Mouse (Mus musculus) embryonic facial prominence, embryonic 13.5 days (tissue): Measurements from ENCODE around the gene Ckm. TPM values are rescaled to one million over a fixed set of nuclear protein-coding genes. Genes with fewer than 3 reads are reported as not detected.

ENCODE experiments used
- ATAC-seq: fragments of 200-750 bp; cut with Nextera tagmentation; 2 replicates; pipeline ENCODE4 v1.8.0; 2017; ENCODE audit warnings: low read depth; ENCODE audit not compliant: insufficient number of reproducible peaks, insufficient read depth, low FRiP score, low TSS enrichment
- H3K27ac ChIP-seq: fragments of 300-500 bp; sonication (generic); 2 replicates; pipeline ENCODE4 v1.5.1; 2015; ENCODE audit warnings: moderate library complexity, mild to moderate bottlenecking, inconsistent platforms
- H3K27me3 ChIP-seq: fragments of 300-500 bp; sonication (generic); 2 replicates; pipeline ENCODE4 v1.6.1; 2015; ENCODE audit warnings: mild to moderate bottlenecking, inconsistent platforms
- H3K36me3 ChIP-seq: fragments of 300-500 bp; sonication (generic); 2 replicates; pipeline ENCODE4 v1.6.1; 2015; ENCODE audit warnings: mild to moderate bottlenecking, inconsistent platforms
- H3K4me1 ChIP-seq: fragments of 300-500 bp; sonication (generic); 2 replicates; pipeline ENCODE4 v1.6.1; 2015; ENCODE audit warnings: inconsistent platforms
- H3K4me2 ChIP-seq: fragments of 300-500 bp; sonication (generic); 2 replicates; pipeline ENCODE4 v1.6.1; 2015; ENCODE audit warnings: moderate library complexity, mild to moderate bottlenecking, inconsistent platforms
- H3K4me3 ChIP-seq: fragments of 300-500 bp; sonication (generic); 2 replicates; pipeline ENCODE4 v1.5.1; 2015; ENCODE audit warnings: mild to moderate bottlenecking, inconsistent platforms
- H3K9ac ChIP-seq: fragments of 300-500 bp; sonication (generic); 2 replicates; pipeline ENCODE4 v1.6.1; 2015; ENCODE audit warnings: mild to moderate bottlenecking, inconsistent platforms
- H3K9me3 ChIP-seq: fragments of 300-500 bp; sonication (generic); 2 replicates; pipeline ENCODE4 v1.6.1; 2016; ENCODE audit warnings: inconsistent platforms
- WGBS: fragments of 180-500 bp; shearing (Covaris S2); methylation state at CpG from one replicate; pipeline ENCODE4 v1.1.7; 2015; ENCODE audit warnings: mixed read lengths; 5-methylcytosine and 5-hydroxymethylcytosine counted together
- polyA plus RNA-seq: library from polyadenylated mRNA; unstranded; fragments of >200 nt; fragmentation: Nextera tagmentation; extraction: Ambion mirVana; gene quantifications from 2 replicates; pipeline ENCODE4 v1.2.1, GENCODE M21; 2015

Gene Ckm
- 2.1 TPM in 1 of 2 replicates, not detected in the other for polyA plus RNA-seq

GRCm38 (mm10) chr7:19404476-19404875 is at the start of gene Ckm:
Gene Ckm (plus strand): TSS chr7:19404776.
- H3K4me2 ChIP-seq: peak within 1 kb of the TSS; percentile 98
- H3K4me1 ChIP-seq: peaks cover 15% of the 10 kb centered on the region
- H3K27ac ChIP-seq: no peak within 1 kb of the TSS
- no peak for ATAC-seq
- H3K9me3 ChIP-seq: no peaks in the 10 kb centered on the region
- H3K4me3 ChIP-seq: peak within 1 kb of the TSS; percentile 64
- H3K27me3 ChIP-seq: peaks cover 73% of the 10 kb centered on the region
- 52% methylated on average over 7 of the region's 7 CpGs for WGBS
- H3K9ac ChIP-seq: peak within 1 kb of the TSS; percentile 68
- H3K36me3 ChIP-seq: no peaks in the 10 kb centered on the region

DNA sequence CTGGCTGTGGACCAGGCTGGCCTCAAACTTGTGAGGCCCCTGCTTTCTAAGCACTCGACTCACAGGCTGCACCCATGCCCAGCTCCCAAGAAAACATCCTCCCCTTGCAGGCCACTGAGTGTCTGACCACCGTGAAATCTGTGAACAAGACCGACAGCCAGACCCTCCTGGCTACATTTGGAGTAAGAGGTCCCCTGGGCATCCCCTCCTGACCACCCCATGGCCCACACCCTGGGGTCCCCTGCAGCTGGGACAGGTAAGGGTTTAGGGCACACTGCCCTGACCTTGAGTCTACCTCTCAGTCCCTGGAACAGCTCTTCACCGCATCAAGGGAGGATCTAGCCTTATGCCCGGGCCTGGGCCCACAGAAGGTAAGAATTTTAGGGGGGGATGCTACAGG is 49.6 kb upstream of the Ckm start:
- no peak for ATAC-seq
- Histone ChIP-seq H3K27ac (no peak overlapping the region), H3K27me3 (no peaks in the 10 kb centered on the region), H3K4me1 (peaks cover 13% of the 10 kb centered on the region), H3K4me2 (no peak overlapping the region), H3K4me3 (no peak overlapping the region), H3K9ac (no peak overlapping the region), H3K36me3 (peaks cover 72% of the 10 kb centered on the region), H3K9me3 (no peaks in the 10 kb centered on the region)
- 88% methylated on average over 5 of the region's 5 CpGs for WGBS

DNA sequence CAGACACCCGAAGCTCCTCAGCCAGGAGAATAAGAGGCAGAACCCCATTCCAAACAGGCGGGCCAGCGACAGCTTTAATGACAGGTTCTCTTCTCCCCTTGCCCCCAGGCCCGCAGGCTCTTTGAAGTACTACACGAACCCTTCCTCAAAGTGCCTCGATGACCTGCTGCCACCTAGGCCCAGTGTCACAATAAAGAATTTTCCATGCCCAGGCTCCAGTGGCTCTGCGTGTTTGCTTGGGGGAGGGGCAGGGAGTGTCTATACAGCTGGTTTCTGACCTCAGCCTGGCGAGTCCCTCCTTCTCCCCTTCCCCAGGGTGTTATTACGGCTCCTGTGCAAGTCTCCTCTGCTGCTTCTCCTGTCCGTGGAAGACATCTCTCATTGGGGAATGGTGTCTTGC is 48.3 kb upstream of the Ckm start:
- H3K4me3 ChIP-seq: no peak overlapping the region
- no peak overlapping the region for H3K9ac ChIP-seq
- WGBS: 66% methylated on average over 10 of the region's 10 CpGs
- H3K4me2 ChIP-seq: no peak overlapping the region
- H3K36me3 ChIP-seq: peaks cover 61% of the 10 kb centered on the region
- H3K4me1 ChIP-seq: peaks cover 23% of the 10 kb centered on the region
- ATAC-seq: no peak
- no peak overlapping the region for H3K27ac ChIP-seq
- no peaks in the 10 kb centered on the region for H3K9me3 ChIP-seq
- H3K27me3 ChIP-seq: no peaks in the 10 kb centered on the region

DNA sequence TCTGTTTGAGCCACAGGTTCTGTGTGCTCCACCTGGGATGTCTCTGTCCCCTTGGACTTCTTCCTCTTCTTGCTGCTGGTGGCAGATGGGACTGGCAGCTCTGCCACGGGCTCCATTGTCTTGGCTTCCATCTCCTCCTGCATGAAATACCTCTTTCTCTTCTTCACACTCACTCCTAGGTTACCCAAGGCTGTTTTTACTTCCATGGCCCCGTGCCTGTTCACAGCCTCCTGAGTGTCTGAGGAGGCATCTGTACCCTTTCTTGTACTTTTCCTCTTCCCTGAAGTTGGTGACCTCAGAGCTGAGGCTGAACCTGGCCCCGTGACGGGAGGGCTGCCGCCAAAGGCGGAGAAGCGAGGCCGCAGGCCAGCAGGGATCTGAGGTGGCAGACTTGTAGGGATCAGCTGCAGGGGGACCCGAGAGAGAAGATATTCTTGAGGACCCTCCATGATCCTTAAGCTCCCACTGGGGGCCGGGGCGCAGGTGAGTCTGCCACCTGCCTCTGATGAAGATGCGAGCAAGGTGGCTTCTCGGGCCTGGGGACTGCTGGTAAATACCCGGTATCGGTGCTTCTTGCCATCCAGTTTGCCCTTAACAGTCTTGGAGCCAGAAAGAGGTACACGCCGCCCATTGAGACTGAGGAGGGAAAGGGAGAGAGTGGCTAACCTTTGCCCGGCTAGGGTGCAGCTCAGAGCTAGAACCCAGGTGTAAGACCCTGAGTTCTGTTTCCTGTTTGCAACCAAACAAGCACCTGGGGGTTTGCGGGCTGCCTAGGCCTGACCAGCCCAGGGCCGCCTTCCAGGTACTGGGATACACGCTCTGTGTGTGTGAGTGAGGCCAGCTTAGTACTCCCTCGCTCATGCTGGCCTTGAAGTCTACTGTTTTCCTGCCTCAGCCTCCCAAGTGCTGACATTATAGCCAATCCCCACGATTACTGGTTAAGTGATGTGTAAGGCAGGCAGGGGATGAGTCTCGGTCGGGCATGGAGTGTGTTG is 46.9 kb upstream of the Ckm start:
- WGBS: 92% methylated on average over 25 of the region's 25 CpGs
- Histone ChIP-seq H3K9me3 (no peaks in the 10 kb centered on the region), H3K4me1 (peaks cover 34% of the 10 kb centered on the region), H3K9ac (peak overlapping the region; percentile 76), H3K36me3 (peaks cover 48% of the 10 kb centered on the region), H3K27ac (no peak overlapping the region), H3K4me2 (peak overlapping the region; percentile 98), H3K27me3 (peaks cover 10% of the 10 kb centered on the region), H3K4me3 (peak overlapping the region; percentile 66)
- ATAC-seq: no peak

DNA sequence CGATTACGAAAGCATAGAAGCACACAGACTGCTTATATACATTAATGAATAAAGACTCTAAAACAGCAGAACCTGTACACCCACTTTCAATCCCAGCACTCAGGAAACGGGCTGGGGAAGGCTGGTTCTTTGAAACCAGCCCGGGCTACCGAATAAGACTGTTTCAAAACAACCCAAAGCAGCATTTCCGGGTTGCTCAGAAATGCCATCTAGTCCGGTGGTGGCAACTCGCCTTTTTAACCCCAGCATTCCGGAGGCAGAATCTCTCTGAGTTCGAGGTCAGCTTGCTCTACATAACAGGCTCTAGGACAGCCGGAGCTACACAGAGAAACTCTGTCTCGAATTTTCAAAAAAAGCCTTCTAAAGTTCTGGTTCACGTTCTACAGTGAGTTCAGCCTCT is 45.9 kb upstream of the Ckm start:
- WGBS: 17% methylated on average over 13 of the region's 13 CpGs

GRCm38 (mm10) chr7:19359299-19359891 is 45.2 kb upstream of the Ckm start, which contains the start of the genes Cd3eap and Ppp1r13l:
Gene Cd3eap (minus strand): TSS chr7:19359483.
Gene Ppp1r13l (plus strand): TSS chr7:19359749.
- 1% methylated on average over 30 of the region's 31 CpGs for WGBS
- peaks cover 43% of the 10 kb centered on the region for H3K4me1 ChIP-seq
- H3K9ac ChIP-seq: peak within 1 kb of the TSS; percentile 76
- H3K4me2 ChIP-seq: peak within 1 kb of the TSS; percentile 98
- H3K9me3 ChIP-seq: no peaks in the 10 kb centered on the region
- ATAC-seq: peak; percentile 73
- H3K27ac ChIP-seq: peak within 1 kb of the TSS; percentile 71
- peaks cover 11% of the 10 kb centered on the region for H3K27me3 ChIP-seq
- H3K36me3 ChIP-seq: peaks cover 32% of the 10 kb centered on the region
- peak within 1 kb of the TSS; percentile 66 for H3K4me3 ChIP-seq

More for the DNA sequence above, 45.9 kb upstream of the Ckm start:
- Histone ChIP-seq H3K27ac (no peak overlapping the region), H3K9ac (peak overlapping the region; percentile 76), H3K4me2 (peak overlapping the region; percentile 98), H3K4me1 (peaks cover 40% of the 10 kb centered on the region), H3K4me3 (peak overlapping the region; percentile 66), H3K36me3 (peaks cover 39% of the 10 kb centered on the region), H3K27me3 (peaks cover 11% of the 10 kb centered on the region), H3K9me3 (no peaks in the 10 kb centered on the region)
- no peak for ATAC-seq

- H3K9me3 ChIP-seq: no peaks in the 10 kb centered on the region
- WGBS: 1% methylated on average over 45 of the region's 45 CpGs
- peaks cover 26% of the 10 kb centered on the region for H3K36me3 ChIP-seq
- H3K27ac ChIP-seq: peak overlapping the region; percentile 71
- H3K9ac ChIP-seq: peak overlapping the region; percentile 76
- peak overlapping the region; percentile 66 for H3K4me3 ChIP-seq
- peaks cover 43% of the 10 kb centered on the region for H3K4me1 ChIP-seq
- peak; percentile 66; the same call in 1 of the 2 replicates for ATAC-seq
- H3K27me3 ChIP-seq: peaks cover 11% of the 10 kb centered on the region
- H3K4me2 ChIP-seq: peak overlapping the region; percentile 98
Measured at GRCm38 (mm10) chr7:19359892-19360641, 44.5 kb upstream of the Ckm start.

DNA sequence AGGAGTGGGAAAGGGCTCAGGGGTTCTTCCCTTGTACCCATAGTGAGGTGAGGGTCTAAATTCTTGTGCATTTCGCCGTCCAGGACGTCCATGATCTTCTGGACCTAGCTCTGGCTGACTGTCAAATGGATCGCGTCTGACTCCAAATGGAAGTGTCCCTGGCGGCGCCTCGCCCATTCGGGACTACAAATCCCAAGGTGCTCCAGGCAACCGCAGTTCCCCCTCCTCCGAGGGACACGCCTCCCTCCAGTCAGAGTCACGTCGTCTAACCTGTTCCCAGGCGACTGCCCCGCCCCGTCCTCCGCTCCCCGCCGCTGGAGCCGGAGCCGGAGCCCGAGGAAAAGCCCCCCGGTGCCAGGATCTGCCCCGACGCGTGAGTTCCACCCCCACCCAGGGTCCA is 43.6 kb upstream of the Ckm start:
- Histone ChIP-seq H3K27ac (peak overlapping the region; percentile 74), H3K4me1 (peaks cover 43% of the 10 kb centered on the region), H3K4me3 (peak overlapping the region; percentile 66), H3K9me3 (no peaks in the 10 kb centered on the region), H3K27me3 (peaks cover 11% of the 10 kb centered on the region), H3K4me2 (peak overlapping the region; percentile 98), H3K36me3 (peaks cover 21% of the 10 kb centered on the region), H3K9ac (peak overlapping the region; percentile 76)
- ATAC-seq: peak; percentile 59
- under 1% methylated on average over 27 of the region's 27 CpGs for WGBS

GRCm38 (mm10) chr7:19361720-19362119 is 42.9 kb upstream of the Ckm start:
- peak overlapping the region; percentile 98 for H3K4me2 ChIP-seq
- peaks cover 14% of the 10 kb centered on the region for H3K36me3 ChIP-seq
- H3K9me3 ChIP-seq: no peaks in the 10 kb centered on the region
- 10% methylated on average over 16 of the region's 16 CpGs for WGBS
- peak overlapping the region; percentile 76 for H3K9ac ChIP-seq
- peak overlapping the region; percentile 66 for H3K4me3 ChIP-seq
- H3K27ac ChIP-seq: peak overlapping the region; percentile 74
- H3K27me3 ChIP-seq: peaks cover 11% of the 10 kb centered on the region
- no peak for ATAC-seq
- H3K4me1 ChIP-seq: peaks cover 43% of the 10 kb centered on the region

GRCm38 (mm10) chr7:19362276-19362675 is 42.3 kb upstream of the Ckm start:
- peak overlapping the region; percentile 76 for H3K9ac ChIP-seq
- H3K36me3 ChIP-seq: peaks cover 8% of the 10 kb centered on the region
- no peak overlapping the region for H3K27ac ChIP-seq
- peak overlapping the region; percentile 98 for H3K4me2 ChIP-seq
- peaks cover 11% of the 10 kb centered on the region for H3K27me3 ChIP-seq
- 53% methylated on average over 4 of the region's 4 CpGs for WGBS
- H3K9me3 ChIP-seq: no peaks in the 10 kb centered on the region
- peak overlapping the region; percentile 66 for H3K4me3 ChIP-seq
- ATAC-seq: no peak
- H3K4me1 ChIP-seq: peaks cover 43% of the 10 kb centered on the region

DNA sequence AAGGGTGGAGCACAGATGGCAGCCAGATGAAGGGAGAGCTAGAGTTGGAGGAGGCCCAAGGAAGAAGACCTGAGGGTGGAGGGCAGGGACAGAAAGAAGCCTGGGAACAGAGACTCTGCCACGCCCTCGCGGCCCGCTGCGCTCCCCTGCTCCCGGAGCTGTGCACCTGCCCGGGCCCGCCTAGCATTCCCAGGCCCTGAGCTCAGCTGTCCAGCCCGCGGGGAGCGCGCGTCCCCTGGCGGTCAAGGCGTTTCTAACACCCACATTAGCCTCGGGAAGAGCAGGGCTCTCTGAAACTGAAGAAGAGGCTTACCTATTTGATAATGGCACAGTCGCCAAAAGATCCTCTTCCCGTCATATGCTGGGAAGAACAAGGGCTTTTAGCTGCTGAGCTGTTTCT is 40.7 kb upstream of the Ckm start:
- WGBS: 5% methylated on average over 18 of the region's 18 CpGs
- peak overlapping the region; percentile 25 for H3K4me2 ChIP-seq
- no peaks in the 10 kb centered on the region for H3K9me3 ChIP-seq
- peaks cover 17% of the 10 kb centered on the region for H3K27me3 ChIP-seq
- H3K36me3 ChIP-seq: no peaks in the 10 kb centered on the region
- 0 out of 2 replicates have a peak overlapping the region, but pooled peaks have one; percentile 6 for H3K4me3 ChIP-seq
- H3K9ac ChIP-seq: 0 out of 2 replicates have a peak overlapping the region, but pooled peaks have one; percentile 23
- peaks cover 30% of the 10 kb centered on the region for H3K4me1 ChIP-seq
- H3K27ac ChIP-seq: peak overlapping the region; percentile 63; the same call in 1 of the 2 replicates
- ATAC-seq: no peak
